Mouse (Mus musculus): ENCODE results near the gene Olfr998.
"Not testable (repeated sequence)": the region's sequence is repeated elsewhere in the genome, so short reads cannot be mapped to it uniquely, and the experiment has no call there.

Olfr998 gene

DNA sequence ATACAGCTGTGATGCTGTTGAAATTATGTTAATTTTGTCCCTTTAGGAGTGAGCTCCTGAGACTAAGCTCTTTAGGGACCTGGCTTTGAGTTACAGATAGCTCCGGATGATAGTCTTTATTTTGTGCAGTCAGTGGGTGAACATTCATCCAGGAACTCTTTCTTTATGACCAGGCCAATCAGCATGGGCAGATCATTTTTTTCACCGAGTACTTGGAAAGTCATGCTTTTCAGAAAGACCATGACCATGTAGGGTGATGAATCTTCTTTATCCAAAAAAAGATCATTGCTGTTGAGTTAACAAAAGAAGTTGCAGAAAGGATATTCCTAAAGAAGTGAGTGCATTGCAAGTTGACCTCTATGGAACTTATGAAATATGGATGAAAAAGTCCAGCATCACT, at the start of gene Olfr998:
Olfr998 (plus strand) TSS at position 301 of the 400 bp plus-strand sequence.
- DNase-seq (ENCODE audit: low read depth), result not testable (repeated sequence)

DNA sequence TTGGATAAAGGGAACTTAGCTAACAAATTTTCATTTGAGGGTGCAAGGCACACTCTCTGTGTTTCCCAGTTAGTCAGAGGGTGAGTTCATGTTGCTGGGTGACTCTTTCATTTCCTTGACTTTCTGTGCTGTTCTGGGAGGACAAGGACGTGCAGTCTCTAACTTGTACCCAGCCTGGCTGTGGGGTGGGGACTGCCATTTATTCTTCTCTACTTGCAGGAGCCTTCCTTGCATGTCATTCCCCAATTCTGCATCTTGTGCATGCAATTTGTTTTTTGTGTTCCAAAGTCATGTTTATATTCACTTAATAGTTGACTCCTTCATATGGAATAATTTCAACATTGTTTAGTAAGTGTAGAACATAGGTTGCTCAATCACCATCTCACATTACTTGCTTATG, 33.9 kb upstream of the Olfr998 start:
- no peak for DNase-seq (ENCODE audit: low read depth)

DNA sequence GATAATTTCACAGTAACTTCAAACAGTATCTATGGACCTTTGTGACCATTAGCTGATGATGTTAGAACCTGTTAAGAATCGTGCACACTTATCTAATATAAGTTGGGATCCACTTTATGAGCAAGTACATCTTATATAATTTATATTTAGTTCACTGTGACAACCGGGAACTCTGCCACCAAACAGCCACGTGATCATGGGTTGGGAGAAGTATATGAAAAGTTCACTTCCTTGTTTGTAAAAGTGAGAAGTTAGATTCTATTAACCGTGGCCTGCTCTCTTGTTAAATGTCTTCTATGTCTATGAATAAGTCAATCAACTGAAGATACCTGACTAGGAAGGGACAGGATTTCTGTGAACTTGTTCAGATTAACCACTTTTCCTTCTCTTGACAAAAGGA, 28.5 kb upstream of the Olfr998 start:
- DNase-seq (ENCODE audit: low read depth), result no peak

DNA sequence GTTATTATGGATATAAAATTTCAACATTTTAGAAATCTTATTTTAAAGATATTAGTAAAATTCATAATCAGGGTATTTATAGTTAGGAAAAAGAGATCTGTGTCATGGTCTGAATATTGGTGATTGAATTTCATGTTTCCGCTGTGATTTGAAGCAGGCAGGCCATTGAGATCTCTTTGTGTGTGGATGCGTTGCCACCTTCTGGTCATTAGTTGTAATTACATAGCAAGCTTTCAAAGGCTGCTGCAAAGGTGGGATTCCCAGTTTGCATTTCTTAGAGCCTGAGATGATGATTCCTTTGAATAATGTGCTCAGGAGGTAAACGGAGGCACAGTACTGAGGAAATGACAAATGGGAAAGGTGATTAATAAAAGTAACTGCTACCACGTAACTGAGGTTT, 27.6 kb upstream of the Olfr998 start:
- DNase-seq (ENCODE audit: low read depth), result peak; percentile 18

DNA sequence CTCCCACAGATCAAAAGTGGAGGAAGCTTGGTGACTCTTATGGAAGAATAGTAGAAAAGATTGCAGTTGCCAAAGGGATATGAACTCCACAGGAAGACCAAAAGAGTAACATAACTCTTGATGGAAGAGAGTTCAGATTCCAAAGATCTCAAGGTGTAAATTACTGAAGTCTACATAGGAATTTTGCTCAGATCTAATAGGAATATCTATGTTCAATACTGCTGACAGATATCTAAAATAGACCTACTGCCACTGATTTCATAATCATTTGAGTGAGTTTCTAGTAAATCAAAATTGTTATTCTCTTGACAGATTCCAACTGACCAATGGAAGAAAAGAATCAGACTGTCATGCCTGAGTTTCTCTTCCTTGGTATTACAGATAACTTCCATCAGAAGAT, 9.8 kb upstream of the Olfr998 start, which contains the start of gene Olfr996:
Olfr996 (plus strand) TSS at position 301 of the 400 bp plus-strand sequence.
- DNase-seq (ENCODE audit: low read depth), result no peak

DNA sequence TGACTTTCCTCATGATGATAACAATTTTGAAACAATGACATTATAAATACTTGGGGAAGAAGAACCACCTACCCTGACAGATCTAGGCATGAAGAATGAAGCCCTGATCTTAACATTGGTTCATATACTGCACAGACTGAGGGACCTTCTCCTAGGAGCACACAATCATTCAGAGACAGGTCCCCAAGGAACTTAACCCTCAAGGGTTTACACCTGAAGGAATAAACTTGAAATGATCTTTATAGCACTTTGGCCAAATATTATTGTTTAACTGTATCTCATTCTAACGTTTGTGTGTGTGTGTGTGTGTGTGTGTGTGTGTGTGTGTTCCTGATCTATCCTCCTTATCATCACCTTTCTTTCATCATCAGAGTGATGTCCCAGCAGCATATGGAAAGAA, 23.1 kb downstream of the Olfr998 start, which contains the start of gene Olfr1000:
Olfr1000 (minus strand) TSS at position 101 of the 400 bp plus-strand sequence.
- no peak for DNase-seq (ENCODE audit: low read depth)

Measured in induced T-regulatory cell, adult 2 months (primary cell).